Mouse (Mus musculus) heart, postnatal 4 days (tissue): ENCODE measurements at regions not wholly inside any gene's neighbourhood (a gene's known extent, or its start where the extent isn't known, plus 50 kb on each side); places are given as distances from the start of the nearest gene placed in this dataset.

ENCODE experiments used
- DNase-seq: peaks from one replicate; pipeline ENCODE4 v3.0.0; 2021

DNA sequence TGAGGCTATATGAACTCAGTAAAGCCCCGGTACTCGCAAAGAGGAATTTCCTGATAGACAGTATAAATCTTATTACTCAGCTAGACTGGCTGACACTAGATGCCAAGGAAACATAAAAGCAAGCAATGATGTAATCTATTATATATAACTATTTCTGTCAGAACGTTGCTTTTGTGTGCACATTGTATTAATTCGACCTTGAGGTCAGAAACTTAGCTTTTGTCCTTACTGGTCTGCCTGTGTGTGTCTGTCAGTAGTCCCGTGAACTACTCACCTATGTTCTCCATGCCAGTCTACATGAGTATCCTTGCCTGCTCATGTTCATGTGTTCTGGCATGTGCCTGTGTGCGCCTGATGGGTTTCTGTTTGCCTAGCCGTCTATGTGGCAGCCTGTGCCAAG lies 70.5 kb downstream of the Tmx1 start:
- no peak for DNase-seq

- no peak for DNase-seq
These were observed 71.8 kb downstream of the Tmx1 start for GRCm38 (mm10) chr12:70524703-70525102.

DNA sequence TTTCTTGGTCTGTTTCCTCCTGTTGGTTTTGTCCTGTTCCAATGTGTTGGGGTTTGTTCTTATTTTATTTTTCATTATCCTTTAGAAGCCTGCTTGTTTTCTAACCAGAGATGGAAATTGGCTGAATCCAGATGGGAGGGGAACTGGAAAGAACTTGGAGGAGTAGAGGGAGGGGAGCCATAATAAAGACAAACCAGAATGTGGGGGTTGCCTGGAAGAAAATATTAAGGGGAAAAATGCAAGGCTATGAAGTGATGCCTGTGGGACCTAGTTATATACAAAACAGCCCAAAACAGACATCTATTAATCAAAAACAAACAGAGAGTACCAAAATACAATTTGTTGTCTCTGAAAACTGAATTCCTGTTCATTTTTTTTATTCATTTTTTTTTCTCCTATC lies 78.8 kb downstream of the Tmx1 start:
- no peak for DNase-seq

GRCm38 (mm10) chr12:70532225-70532624 lies 79.3 kb downstream of the Tmx1 start:
- no peak for DNase-seq

DNA sequence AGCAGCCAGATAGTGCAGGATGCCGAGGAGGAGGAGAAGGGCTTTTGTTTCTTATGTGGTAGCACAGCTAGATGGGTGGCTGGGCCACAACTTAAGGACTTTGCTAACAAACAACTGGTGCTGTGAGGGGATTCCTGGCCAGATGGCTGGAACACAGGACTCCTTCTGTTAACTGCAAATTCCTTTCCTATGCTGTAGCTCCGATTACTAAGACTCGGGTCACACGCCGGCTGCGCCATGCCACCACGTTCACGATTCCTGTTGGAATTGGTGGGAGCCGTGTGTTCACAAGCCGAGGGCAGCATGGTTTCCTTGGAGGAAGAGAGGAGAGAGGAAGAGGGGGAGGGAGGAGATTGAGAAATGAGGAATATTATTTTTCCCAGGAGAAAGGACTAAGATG lies 79.9 kb downstream of the Tmx1 start:
- DNase-seq: peak; percentile 40

GRCm38 (mm10) chr12:70533375-70533935 lies 80.6 kb downstream of the Tmx1 start:
- DNase-seq: no peak

GRCm38 (mm10) chr12:70539124-70539523 lies 86.2 kb downstream of the Tmx1 start:
- DNase-seq: no peak

DNA sequence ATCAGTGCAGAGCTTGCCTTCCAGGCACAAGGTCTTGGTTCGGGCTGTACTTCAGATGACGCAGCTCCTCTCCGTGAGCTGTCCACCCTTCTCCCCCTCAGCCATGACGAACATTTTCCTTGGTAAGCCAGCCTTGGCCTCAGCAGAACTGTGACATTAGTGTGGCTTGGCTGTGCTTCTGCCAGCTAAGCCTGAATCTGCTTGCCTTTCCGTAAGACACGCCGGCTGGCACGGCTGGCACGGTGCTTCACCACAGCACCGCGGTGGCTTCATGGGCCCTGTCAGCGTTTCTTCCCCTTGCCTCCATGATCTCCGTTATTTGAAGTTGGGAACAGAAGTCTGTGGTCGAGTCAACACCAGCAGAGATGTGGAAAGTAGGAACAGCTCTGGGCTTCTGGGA lies 87.0 kb downstream of the Tmx1 start:
- DNase-seq: no peak

- no peak for DNase-seq
These were observed 88.5 kb downstream of the Tmx1 start for GRCm38 (mm10) chr12:70541432-70541831.

- no peak for DNase-seq
These were observed 90.4 kb downstream of the Tmx1 start for GRCm38 (mm10) chr12:70543299-70543698.

- DNase-seq: no peak
These were observed 91.4 kb downstream of the Tmx1 start for GRCm38 (mm10) chr12:70544326-70544725.

DNA sequence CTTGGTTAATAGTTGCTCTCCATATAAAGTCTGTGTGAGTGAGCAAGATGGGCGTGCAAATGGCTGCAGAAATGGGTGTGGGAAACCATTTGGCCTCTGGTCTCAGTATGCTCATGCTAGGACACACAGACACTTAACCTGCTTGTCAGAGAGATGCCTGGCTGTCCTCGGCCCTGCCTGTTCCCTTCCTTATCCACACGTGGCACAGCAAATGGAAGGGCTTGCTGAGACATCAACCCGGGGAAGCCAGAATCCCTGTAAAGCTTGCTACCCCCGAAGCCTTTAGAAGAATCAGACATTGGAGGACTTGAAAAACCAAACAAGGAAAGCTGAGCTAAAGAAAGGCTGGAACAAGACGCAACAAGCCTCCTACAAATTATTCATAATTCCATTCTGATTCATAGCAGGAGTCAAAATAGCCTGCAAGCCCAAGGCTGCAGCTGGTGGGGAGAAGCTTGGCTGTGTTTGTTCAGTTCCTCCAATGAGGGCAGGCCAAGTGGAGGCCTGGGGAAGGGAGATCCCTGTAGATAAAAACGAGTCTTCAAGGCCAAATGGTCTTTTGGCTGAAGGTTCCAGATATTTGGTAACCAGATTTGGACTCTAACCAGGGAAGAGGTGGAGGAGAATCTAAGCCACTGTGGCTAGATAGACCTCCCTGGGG lies 92.1 kb downstream of the Tmx1 start:
- no peak for DNase-seq

DNA sequence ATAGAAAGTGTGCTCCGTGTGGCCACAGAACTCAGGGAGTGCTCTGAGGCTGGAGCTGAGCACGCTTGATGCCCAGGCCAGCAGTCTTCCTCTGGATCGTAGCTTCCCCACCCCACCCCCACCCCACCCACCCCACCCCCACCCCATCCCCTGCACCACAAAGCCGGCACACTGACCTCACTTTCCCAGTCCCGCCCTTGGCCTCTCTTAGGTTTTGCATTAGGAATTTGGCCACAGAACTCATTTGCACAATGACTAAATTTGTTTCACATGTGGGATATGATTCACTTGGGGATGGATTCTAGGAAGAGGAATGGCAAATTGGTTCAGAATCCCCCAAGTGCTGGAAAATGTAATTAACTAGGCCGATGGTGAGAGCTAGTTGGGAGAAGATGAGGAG lies 94.3 kb downstream of the Tmx1 start:
- no peak for DNase-seq

DNA sequence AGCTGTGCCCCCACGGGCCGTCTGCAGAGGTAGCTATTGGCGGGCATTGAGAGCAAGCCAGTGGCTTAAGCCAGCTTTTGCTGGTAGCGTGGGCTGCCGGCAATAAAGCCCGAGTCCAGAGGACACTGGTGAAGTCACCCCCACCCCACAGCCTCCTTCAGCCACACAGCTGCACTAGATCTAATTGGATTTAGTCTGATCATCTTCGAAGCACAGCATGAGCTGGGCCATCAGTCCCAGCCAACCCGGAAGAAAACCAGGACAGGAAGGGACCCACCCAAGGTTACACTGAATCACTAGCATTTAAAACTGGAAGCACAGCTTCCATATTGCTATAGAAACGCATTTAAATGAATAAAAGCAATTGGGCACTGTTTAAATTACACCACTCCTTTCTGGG lies 96.4 kb downstream of the Tmx1 start:
- no peak for DNase-seq

DNA sequence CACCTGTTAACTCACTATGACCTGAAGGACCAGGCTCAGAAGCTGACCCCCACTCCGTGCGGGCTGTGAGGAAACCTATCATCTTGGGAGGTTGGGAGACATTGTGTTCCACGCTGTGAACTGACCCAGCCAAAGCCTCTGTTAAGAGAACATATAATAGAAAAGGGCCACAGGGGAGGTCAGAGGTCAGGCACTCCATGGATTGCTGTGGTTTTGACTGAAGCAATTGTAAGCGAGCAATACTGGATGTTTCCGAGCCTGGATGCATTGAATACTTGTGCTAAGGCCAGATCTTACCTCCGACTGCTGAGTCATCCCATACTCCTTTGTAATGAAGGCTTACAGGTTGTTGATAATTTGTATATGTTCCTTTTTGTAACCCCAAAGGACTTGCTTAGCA lies 101.0 kb downstream of the Tmx1 start:
- no peak for DNase-seq

DNA sequence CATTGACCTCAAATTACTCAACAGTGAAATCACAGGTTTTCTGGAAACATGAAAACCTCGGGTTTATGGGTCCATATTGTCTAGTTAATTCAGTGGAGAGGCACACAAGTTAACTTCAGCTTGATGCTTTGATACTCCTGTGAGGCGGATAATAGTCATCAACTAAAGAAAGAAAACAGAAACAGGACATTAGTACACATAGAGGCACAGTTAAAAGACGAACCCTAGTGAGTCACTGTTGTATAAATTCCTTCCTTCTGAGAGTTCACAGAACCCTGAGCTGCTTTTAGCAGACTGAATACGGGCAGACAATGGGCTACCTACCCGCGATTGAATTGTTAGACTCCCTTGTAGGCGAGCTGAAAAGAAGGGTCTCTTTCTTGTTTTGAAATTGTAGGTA lies 101.7 kb downstream of the Tmx1 start:
- DNase-seq: no peak

DNA sequence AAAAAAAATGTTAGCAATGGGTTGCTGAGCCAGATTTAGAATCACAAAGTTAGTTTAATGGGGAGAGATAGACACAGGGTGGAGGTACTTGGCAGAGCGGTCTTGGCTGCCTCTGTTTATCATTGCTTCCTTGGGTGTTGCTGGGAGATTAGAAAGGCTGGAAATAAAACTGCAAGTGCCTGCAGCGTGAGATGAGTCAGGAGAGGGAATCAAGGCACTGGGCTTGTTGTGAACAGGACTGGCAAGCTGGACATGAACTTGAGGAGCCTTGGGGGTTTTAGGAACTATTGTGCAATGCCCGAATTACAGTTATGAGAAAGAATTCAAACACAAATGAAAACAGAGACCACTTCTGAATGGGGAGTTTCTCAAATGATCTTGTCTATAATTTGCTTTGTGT lies 102.8 kb downstream of the Tmx1 start:
- peak; percentile 53 for DNase-seq

GRCm38 (mm10) chr12:70556820-70557219 lies 103.9 kb downstream of the Tmx1 start:
- peak; percentile 45 for DNase-seq

GRCm38 (mm10) chr12:70563446-70563845 lies 110.6 kb downstream of the Tmx1 start:
- DNase-seq: no peak

DNA sequence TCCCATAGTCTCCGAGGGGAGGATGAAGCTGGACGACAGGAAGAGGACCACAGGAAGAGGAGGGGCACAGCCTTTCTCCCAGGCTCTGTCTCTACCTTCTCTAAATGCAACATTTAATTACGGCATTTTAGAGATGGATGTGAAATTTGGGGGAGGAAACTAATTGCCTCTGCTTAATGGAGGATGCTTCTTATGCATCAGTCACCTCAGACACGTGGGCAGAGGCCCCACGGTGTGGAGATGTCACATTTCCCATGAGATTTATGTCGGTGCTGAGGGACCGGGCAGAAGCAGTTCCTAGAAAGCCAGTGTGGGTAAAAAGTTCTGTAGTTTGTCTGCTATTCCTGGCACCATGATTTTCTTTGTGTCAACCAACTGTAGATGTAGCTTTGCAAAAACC lies 122.8 kb downstream of the Tmx1 start:
- no peak for DNase-seq

GRCm38 (mm10) chr12:70577769-70578168 lies 124.9 kb downstream of the Tmx1 start:
- DNase-seq: no peak

- no peak for DNase-seq
These were observed 126.5 kb downstream of the Tmx1 start for GRCm38 (mm10) chr12:70579328-70579905.

- peak; percentile 42 for DNase-seq
These were observed 133.3 kb downstream of the Tmx1 start for GRCm38 (mm10) chr12:70586181-70586580.

GRCm38 (mm10) chr12:70588234-70588633 lies 135.3 kb downstream of the Tmx1 start:
- DNase-seq: no peak
